Mouse (Mus musculus): ENCODE results near the gene Wfdc11.
"Not testable (repeated sequence)": the region's sequence is repeated elsewhere in the genome, so short reads cannot be mapped to it uniquely, and the experiment has no call there.

Gene Wfdc11

DNA sequence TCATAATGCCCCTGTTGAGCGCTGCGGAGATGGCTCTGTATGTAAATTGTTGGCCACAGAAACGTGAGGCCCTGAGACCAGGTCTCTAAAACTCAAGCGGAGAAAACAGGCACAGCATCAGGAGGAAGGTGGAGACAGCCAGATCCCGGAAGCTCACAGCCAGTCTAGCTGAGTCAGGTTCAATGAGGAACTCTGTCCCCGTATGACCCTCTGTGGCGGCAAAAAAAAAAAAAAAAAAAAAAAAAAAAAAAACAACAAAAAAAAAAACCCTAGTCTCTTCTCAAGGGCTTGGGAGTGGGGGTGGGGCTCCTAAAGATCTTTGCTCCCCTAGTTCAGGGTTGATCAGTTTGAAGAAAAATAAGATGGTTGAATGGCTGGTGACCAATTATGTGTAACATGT lies 32.8 kb downstream of the Wfdc11 start:
- peak; percentile 81 for DNase-seq (ENCODE audit: extremely low read depth, low read depth)

DNA sequence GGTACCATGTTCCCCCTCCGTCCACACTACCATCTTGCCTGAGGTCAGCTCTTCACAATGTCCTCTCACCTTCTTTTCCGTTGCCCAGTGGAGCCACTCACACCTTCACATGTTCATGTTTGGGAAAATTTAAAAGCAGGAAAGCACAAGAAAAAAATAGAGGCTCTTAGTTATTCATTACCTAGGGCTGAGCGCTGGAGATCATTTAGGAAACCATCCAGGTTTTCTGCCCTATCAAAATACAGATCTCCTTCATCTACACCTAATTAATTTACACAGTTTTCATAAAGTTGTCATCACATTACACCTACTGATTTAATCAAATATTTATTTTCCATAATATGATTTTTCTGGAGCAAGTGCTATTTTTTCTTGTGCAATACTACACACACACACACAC lies 35.2 kb downstream of the Wfdc11 start, which contains the start of gene Wfdc16:
Gene Wfdc16, minus strand, starts transcription at position 101 of the 400 bp plus-strand sequence.
- DNase-seq (ENCODE audit: extremely low read depth, low read depth): no peak

DNA sequence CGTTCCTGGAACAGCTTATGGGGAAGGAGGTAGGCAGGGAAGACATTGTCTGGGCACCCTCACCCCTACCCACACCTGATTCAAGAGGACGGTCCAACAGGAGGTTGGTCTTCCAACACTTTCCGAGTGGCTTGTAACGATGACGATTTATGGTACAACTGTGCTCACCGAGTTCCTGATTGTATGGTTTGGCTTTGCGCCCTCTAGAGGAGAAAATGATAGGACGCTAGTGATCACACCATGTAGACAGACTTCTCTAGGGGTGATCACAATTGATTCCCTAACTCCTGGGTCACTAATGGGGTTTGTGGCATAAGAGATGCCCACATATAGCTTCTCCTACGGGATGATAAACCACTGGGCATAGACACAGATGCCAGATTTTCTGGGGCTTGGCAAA lies 38.6 kb downstream of the Wfdc11 start:
- peak; percentile 22 for DNase-seq (ENCODE audit: extremely low read depth, low read depth)

DNA sequence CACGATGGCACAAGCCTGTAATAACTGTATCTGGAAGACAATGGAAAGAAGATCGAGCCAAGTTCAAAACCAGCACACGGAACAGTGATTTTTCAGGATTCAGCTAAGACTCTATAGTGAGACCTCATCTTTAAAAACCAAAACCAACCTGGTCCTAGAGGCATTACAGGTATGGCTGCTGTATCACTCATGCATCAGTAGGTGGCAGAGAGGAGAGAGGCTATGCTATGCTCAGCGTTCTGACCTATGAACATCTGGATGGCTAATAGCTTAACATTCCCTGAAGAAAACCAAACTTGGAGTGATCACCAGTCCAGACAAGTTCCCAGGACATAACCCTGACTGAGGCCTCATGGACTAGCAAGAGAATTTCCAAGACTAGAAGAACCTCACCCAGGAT lies 52.1 kb downstream of the Wfdc11 start:
- no peak for DNase-seq (ENCODE audit: extremely low read depth, low read depth)

DNA sequence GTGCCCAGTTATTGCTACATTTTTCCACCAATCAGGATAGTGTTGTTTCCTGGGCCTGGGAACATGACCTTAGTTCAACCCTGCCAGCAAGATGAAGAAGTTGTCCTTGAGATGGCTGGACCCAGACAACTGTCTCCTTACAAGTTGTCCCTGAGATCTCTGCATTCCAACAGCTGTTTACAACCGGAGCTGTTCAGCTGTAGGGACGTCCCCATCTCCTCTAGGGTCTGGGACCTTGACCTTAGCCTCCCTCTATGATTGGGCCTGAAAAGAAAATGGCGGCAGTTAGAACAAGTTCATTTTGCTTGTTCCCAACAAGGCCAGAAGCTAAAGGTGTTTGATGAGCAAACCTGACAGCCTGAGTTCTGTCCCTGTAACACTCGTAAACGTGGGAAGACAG lies 54.8 kb downstream of the Wfdc11 start:
- no peak for DNase-seq (ENCODE audit: extremely low read depth, low read depth)

DNA sequence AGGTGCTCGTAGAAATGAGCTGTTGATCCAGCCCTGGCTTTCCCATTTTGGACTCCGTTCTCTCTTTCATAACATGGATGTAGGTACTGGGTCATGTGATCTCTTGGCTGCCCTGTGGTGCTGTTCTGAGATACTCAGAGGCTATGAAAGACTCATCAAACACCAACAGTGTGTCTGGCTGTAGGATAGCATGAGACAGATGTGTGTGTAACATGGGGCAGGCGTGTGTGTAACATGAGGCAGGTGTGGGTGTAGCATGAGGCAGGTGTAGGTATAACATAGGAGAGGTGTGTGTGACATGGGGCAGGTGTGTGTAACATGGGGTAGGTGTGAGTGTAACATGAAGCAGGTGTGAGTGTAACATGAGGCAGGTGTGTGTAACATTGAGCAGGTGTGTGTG lies 58.5 kb downstream of the Wfdc11 start:
- no peak for DNase-seq (ENCODE audit: extremely low read depth, low read depth)

DNA sequence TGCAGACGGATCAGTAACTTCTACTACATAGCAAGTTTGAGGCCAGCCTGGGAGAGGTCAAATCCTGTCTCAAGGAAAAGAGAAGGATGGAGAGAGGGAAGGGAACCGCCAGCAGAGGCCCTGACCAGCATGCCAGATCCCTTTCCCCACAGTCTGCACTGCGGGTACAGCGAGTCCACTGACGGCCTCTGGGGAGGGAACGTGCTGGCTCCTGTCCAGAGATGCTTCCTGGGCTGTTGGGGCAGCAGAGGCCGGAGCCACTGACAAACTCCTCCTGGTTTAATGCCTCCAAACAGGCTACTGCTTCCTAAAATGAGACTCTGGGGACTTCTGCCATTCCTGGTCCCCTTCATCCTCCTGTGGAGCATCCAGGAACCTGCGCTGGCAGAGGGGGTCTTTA lies 60.4 kb downstream of the Wfdc11 start, which contains the start of the genes Wfdc6b and Wfdc8:
Gene Wfdc6b, plus strand, starts transcription at position 52 of the 400 bp plus-strand sequence.
Gene Wfdc8, minus strand, starts transcription at position 156 of the 400 bp plus-strand sequence.
- DNase-seq (ENCODE audit: extremely low read depth, low read depth): not testable (repeated sequence)
